Mouse (Mus musculus): ENCODE data around the gene Nav2.

Gene Nav2

DNA sequence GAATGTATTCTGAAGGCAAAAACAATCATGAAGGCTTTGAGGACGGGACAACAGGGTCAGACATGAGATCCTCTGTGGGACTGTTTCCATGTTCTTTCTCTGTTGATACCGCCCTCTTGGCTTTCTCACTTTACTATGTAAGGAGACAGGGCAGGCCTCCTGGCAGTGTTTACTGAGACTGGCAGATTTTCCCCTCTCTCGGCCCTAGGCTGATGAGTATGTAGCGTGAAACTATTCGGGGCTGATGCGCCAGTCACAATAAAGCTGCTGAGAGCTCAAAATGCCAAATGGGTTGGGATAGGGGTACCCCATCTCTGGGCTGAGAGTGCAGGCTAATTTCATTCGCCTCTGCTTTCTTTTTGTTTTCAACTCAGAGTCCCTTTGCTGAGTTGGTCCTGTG, 373.9 kb downstream of the Nav2 start:
- no peak for DNase-seq (ENCODE audit: low spot score in 2 of 2)

DNA sequence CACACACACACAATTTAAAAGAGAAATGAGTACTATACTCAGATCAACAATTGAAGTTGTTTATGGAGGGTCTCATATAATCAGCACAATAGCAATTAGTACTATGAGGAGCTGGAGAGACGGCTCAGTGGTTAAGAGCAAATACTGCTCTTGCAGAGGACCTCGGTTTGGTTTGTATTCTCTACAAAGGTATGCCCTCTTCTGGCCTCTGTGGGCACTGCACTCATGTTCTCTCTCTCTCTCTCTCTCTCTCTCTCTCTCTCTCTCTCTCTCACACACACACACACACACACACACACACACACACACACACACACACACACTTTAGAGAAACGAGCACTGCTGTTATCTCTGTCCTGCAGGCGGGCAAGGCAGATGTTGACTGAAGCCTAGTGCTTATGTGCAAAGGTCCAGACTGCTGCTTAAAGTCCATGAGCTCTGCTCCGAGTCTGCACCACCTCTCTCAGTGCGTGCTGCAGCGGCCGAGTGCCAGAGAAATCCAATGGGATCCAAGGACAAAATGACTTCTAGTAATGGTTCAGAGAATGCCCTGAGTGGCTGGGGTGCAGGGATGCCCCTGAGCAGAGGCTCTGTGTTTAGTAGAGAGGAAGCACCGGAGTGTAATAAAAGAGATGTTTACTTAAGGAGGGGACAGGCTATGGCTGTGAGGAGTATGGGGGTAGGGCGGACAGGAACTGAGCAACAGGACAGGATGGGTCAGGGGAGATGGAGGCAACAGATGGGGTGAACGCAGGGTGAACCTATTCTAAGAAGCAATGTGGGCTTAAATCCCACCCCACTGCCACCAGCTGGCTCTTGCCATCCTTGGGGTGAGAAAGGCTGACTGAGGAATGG, 375.2 kb downstream of the Nav2 start:
- DNase-seq (ENCODE audit: low spot score in 2 of 2) = no peak

- no peak for DNase-seq (ENCODE audit: low spot score in 2 of 2)
Measured at GRCm38 (mm10) chr7:49288186-49288585, 379.7 kb downstream of the Nav2 start.

DNA sequence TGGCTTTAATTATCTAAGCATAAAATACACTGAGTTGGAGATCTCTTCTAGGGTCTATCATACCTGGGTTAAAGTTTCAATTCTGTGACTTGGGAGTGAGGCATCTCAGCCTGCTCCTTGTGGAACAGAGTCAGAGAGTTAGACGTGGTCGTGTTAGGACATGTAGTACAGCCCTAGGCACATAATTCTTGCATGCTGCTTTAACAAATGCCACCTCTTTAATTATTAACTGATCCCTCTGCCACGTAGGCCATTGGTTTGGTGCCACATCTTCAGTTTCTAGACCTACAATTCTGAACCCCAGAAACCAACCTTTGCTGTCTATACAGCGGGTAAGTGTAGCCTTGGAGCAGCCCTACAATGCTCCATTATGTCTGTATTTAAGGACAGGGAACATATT, 381.8 kb downstream of the Nav2 start:
- no peak for DNase-seq (ENCODE audit: low spot score in 2 of 2)

- no peak for DNase-seq (ENCODE audit: low spot score in 2 of 2)
Measured at GRCm38 (mm10) chr7:49291208-49291892, 382.8 kb downstream of the Nav2 start.

- no peak for DNase-seq (ENCODE audit: low spot score in 2 of 2)
Measured at GRCm38 (mm10) chr7:49297148-49297547, 388.6 kb downstream of the Nav2 start.

DNA sequence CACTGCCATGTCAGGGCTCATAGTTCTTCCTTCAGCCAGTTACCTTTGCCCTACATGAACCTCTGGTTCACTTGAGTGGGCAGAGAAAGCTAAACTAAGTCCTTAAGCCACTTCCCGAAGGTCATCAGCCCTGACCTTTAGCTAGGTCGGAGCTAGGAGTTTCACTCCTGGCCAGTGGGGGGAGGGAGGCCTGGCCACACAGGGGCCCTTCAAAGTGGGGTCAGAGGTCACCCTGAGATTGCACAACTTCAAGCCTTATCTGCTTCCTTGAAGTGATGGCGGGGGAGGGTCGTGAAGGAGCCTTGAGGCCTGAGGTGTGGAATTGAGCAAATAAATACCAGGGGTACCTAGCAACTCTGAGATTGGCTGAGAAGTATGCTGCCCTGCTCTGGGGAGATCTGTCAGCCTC, 389.9 kb downstream of the Nav2 start:
- DNase-seq (ENCODE audit: low spot score in 2 of 2) = no peak

DNA sequence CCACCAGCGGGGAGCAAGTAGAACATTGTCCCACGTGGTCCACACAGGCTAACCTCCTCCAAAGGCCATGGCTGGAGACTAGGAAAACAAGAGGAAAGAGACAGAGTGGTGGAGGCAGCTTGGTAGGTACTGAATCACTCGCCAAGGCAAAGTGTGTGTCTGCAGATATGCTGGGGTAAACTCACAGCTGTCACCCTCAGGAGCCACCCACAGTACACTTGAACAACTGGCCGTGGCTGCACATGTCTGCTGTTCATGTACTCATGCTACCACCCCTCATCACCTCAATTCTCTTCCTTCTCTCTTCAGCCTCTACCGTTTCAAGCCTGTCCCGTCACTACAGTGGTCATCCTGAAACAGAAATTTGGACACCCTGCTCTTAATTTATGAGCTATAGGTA, 393.0 kb downstream of the Nav2 start:
- DNase-seq (ENCODE audit: low spot score in 2 of 2) = no peak

DNA sequence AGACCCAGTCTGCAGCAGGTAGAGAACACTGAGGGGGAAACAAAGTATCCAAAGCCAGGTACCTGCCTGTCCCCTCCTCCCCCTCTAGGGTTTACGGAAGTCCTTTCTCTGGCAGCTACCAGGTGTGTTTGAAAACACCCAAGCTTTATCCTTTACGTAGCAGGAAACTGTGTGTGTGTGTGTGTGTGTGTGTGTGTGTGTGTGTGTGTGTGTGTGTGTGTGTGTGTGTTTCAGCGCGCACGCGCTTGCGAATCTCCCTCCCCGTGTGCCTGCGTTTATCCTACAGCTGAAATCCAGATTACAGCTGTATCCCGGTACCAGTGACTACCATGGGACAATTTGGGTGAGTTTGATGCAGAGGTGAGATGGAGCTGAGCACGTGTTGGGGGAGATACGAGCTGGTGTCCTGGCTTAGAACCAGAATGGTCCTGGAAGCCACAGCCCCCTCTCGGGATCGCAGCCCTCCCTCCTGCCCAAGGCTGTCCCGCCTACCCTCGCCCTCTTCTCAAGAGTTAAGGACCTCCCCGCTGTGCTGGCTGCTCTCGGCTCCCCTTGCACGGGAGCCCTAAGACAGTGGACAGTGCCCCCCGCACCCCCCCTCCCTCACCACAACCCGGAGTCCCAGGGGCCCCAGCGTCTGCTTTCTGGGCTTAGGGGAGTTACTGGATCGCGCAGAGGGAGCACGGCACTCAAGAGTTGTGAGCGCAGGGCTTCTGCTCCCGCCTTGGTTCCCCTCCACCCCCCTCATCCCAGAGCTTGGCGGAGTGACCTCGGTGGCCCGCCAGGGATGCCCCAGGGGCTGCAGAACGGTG, 395.3 kb downstream of the Nav2 start:
- DNase-seq (ENCODE audit: low spot score in 2 of 2) = peak in 1 of 2 experiments; percentile 16

DNA sequence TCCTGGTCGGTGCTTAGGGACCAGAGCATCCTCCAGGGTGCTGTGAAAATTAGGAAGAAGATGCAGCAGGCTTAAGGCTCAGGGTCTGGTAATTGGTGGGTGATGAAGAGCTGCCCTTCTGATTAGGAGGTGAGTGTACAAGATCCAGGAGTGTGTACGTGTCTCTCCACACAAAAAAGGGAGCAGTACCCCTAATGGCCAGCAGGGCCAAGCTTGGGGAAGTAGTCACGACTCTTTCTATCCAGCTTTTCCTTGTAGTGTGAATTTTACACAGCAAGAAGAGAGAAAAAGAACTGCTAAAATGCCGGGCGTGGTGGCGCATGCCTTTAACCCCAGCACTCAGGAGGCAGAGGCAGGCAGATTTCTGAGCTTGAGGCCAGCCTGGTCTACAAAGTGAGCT, 399.2 kb downstream of the Nav2 start:
- no peak for DNase-seq (ENCODE audit: low spot score in 2 of 2)

- no peak for DNase-seq (ENCODE audit: low spot score in 2 of 2)
Measured at GRCm38 (mm10) chr7:49309746-49310145, 401.2 kb downstream of the Nav2 start.

GRCm38 (mm10) chr7:49313945-49314344, 405.4 kb downstream of the Nav2 start:
- DNase-seq (ENCODE audit: low spot score in 2 of 2) = no peak

DNA sequence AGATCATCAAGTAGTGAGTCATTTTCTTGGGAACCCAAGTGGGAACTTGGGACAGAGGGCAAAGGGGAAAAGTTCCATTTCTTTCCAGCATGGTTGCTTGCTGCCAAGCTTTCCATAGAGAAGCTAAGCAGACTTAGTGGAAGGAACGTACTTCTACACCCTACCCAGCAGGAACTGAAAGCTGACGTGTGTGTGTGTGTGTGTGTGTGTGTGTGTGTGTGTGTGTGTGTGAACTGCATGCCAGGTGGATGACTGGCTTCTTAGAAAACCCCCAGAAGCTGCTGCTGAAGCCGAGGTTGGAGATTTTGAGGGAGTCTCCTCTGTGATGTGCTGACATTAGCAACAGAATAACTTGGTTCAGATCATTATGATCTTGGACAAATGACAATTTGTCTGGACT, 406.5 kb downstream of the Nav2 start:
- DNase-seq (ENCODE audit: low spot score in 2 of 2) = no peak

GRCm38 (mm10) chr7:49316600-49316999, 408.1 kb downstream of the Nav2 start:
- DNase-seq (ENCODE audit: low spot score in 2 of 2) = no peak

- DNase-seq (ENCODE audit: low spot score in 2 of 2) = no peak
Measured at GRCm38 (mm10) chr7:49318183-49318897, 409.8 kb downstream of the Nav2 start.

DNA sequence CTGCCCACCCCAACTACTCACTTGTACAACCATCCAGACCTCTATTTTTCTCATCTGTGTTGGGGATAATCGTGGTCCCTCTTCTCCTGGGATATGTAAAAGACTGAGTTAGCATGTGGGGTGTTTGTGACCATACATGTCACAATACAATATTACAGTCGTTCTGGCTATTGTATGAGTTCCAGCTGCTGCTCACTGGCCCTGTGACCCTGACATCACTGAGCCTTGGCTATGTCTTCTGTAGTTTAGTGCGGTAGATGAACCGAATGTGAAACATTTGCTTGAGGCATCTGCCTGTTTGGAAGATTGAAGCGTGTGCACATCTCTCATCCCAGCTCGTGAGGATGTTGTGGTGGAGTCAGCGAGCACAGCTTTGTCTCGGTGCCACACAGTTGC, 410.4 kb downstream of the Nav2 start:
- no peak for DNase-seq (ENCODE audit: low spot score in 2 of 2)

DNA sequence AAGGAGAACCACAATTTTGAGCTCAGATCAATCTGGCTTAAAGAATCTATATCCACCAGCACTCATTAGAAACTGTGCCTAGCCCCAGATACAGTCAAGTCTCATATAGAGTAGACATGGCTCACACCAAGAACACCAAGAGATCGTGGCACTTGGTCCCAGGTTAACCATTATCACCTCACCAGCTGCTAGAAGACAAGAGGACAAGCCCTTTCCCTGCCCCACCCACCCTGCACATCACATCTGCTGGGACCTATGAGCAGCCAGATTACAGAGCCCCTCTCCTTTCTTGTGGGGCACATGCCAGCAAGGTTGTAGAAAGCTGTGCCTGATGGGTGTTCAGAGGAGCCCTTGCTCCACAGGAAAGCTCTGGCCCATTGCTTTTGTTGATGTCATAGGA, 411.5 kb downstream of the Nav2 start:
- DNase-seq (ENCODE audit: low spot score in 2 of 2) = no peak

DNA sequence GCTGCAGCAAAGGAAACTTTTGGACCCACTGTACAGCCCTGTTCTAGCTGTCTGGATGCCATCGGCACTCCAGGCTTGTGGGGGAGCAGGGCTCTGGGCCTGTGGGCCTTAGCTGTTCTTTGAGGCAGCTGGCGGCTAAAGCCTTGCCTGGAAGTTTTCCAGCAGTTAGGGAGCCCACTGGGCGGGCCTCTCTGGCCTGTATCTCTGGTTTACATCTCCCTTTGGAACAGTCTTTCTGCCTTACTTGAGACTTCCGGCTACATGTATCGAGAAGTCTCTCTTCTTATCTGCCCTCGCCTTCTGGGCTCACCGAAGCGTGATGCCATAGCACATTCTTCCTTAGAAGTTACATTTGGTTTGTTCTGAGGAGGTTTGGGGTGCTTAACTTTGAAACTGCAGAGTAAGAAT, 412.6 kb downstream of the Nav2 start:
- DNase-seq (ENCODE audit: low spot score in 2 of 2) = peak in 1 of 2 experiments; percentile 35

DNA sequence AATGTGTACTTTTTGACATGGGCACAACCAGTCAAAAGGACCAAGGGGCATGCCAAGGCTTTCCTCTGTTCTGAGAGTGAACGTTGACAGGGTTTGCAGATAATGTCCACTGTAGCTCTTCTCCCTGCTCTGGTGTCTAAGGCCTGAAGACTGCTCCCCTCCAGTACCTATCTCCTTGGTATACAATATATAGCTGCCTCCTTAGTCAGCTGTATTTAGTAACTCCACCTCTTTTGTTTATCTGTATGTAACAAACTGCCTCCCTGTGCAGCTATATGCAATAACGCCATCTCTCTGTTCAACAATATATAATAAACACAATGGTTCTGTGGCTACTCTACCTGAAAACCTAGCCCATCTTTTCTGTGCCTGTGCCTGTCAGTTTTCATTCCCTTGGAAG, 413.7 kb downstream of the Nav2 start:
- DNase-seq (ENCODE audit: low spot score in 2 of 2) = no peak

DNA sequence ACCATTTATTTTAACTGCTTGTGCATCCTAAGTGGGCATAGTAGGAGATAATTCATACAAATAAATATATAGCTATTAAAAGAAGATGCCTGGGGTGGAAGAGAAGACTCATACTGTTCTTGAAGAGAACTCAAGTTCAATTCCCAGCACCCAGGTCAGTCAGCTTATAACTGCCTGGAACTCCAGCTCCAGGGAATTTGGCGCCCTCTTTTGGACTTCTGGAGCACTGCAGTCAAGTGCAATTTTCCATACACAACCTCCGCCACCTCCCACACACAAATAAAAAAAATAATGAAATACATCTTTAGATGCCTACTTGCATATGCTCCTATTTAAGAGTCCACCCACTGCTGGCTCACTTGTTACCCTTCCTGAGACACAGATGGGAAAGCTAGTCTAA, 416.1 kb downstream of the Nav2 start:
- DNase-seq (ENCODE audit: low spot score in 2 of 2) = no peak

DNA sequence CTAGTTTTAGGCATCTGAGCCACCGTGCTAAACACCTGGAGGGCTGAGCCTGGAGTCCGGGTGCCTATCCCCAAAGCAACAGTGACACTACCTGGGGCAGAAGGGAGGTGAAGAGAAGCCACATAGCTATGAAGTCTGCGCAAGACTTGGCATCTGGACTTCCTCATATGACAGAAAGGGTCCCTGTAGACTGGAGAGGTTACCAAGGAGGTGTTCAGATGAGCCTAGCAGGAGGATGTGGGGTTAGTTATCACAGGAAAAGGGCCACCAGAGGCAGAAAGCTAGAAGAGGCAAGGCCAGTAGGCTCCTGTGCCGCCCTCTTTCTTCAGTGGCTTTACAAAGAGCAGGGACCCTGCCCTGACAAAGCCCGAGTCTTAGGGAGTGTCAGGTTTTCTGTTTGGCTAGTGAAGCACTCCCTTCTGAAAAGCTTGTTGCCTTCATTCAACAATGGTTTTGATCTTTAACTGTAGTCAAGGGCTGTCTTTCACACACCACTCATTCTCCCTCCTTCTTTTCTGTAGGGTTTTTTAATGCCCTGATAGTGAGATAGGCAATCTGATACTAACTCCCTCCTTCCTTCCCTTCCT, 417.7 kb downstream of the Nav2 start:
- no peak for DNase-seq (ENCODE audit: low spot score in 2 of 2)
